In genomic region chr1:135700605-135701004, GRCm38 (mm10) we compare ENCODE assay signal across 8 mouse cellular contexts. TPM values are rescaled to one million over a fixed set of nuclear protein-coding genes. Genes with fewer than 3 reads are reported as not detected.
DNase-seq lines count a peak whose midpoint lies in the region; ATAC-seq and TF ChIP-seq lines count a peak whose summit lies in the region.

No protein-coding gene starts in this region.

- H3K27me3 ChIP-seq in heart, embryonic 11.5 days (ENCODE audit: control insufficient read depth, insufficient read depth, low read length), result no peaks in the 10 kb centered on the region
- no peaks in the 10 kb centered on the region for H3K27me3 ChIP-seq in kidney, adult 2 months (replicated peaks; ENCODE audit: control insufficient read depth, insufficient read depth, low read length)
- no peaks in the 10 kb centered on the region for H3K27me3 ChIP-seq in midbrain, postnatal 0 days (ENCODE audit: insufficient read depth, low read length)

- no peak for TF ChIP-seq POLR2A in kidney, adult 2 months (IDR thresholded peaks at IDR 0.05; ENCODE audit: low read depth, low read length)

- TF ChIP-seq CTCF in kidney, adult 2 months (conservative IDR thresholded peaks at IDR 0.05; ENCODE audit: insufficient read depth, insufficient read length, low read depth, low read length), result peak; percentile 85
- TF ChIP-seq CTCF in midbrain, postnatal 0 days (IDR thresholded peaks at IDR 0.05), result peak; percentile 97

- no peak overlapping the region for H3K27ac ChIP-seq in heart, embryonic 11.5 days (ENCODE audit: low read depth, low read length)
- H3K27ac ChIP-seq in kidney, adult 2 months (ENCODE audit: insufficient read depth, low read depth, low read length), result no peak overlapping the region
- H3K27ac ChIP-seq in midbrain, postnatal 0 days (ENCODE audit: low read depth, low read length), result no peak overlapping the region

- H3K9ac ChIP-seq in heart, embryonic 11.5 days (ENCODE audit: low read depth, low read length), result no peak overlapping the region
- no peak overlapping the region for H3K9ac ChIP-seq in midbrain, postnatal 0 days (replicated peaks; ENCODE audit: low read length, poor library complexity, severe bottlenecking)

- H3K9me3 ChIP-seq in heart, embryonic 11.5 days (replicated peaks; ENCODE audit: control insufficient read depth, low read length), result no peaks in the 10 kb centered on the region; the same call in 1 of the 2 replicates
- no peaks in the 10 kb centered on the region for H3K9me3 ChIP-seq in midbrain, postnatal 0 days (ENCODE audit: low read length)

- no peak for ATAC-seq in heart, embryonic 11.5 days (replicated peaks; ENCODE audit: insufficient number of reproducible peaks, low FRiP score, low TSS enrichment)
- ATAC-seq in midbrain, postnatal 0 days (ENCODE audit: low FRiP score), result peak; percentile 52; the same call in 1 of the 2 replicates

- no peak overlapping the region for H3K4me3 ChIP-seq in heart, embryonic 11.5 days (ENCODE audit: low read depth, low read length)
- H3K4me3 ChIP-seq in kidney, adult 2 months (ENCODE audit: insufficient read depth, low read depth, low read length), result no peak overlapping the region
- H3K4me3 ChIP-seq in midbrain, postnatal 0 days (ENCODE audit: low read depth, low read length), result no peak overlapping the region

- H3K4me1 ChIP-seq in heart, embryonic 11.5 days (ENCODE audit: control insufficient read depth, insufficient read depth, low read length), result peaks cover 12% of the 10 kb centered on the region; the same call in 1 of the 2 replicates
- H3K4me1 ChIP-seq in kidney, adult 2 months (ENCODE audit: control insufficient read depth, insufficient read depth, low read length), result no peaks in the 10 kb centered on the region
- H3K4me1 ChIP-seq in midbrain, postnatal 0 days (ENCODE audit: insufficient read depth, low read length), result peaks cover 5% of the 10 kb centered on the region; the same call in 1 of the 2 replicates

- H3K4me2 ChIP-seq in heart, embryonic 11.5 days, result no peak overlapping the region
- no peak overlapping the region for H3K4me2 ChIP-seq in midbrain, postnatal 0 days (ENCODE audit: low read depth, low read length, poor library complexity, severe bottlenecking)

- no peaks in the 10 kb centered on the region for H3K36me3 ChIP-seq in heart, embryonic 11.5 days (ENCODE audit: control insufficient read depth, insufficient read depth, low read length)
- H3K36me3 ChIP-seq in kidney, adult 2 months (ENCODE audit: control insufficient read depth, insufficient read depth, low read length), result no peaks in the 10 kb centered on the region
- H3K36me3 ChIP-seq in midbrain, postnatal 0 days (ENCODE audit: insufficient read depth, low read length), result no peaks in the 10 kb centered on the region

- WGBS in heart, embryonic 11.5 days (ENCODE audit: insufficient replicate concordance), result under 1% methylated on average over 7 of the region's 7 CpGs
- WGBS in kidney, adult 2 months, result 1% methylated on average over 7 of the region's 7 CpGs
- 2% methylated on average over 7 of the region's 7 CpGs for WGBS in midbrain, postnatal 0 days

- DNase-seq in heart, adult 18-20 months, result peak; percentile 78 to 93
- DNase-seq in cerebellum, postnatal 10 days, result peak; percentile 92 to 94
- DNase-seq in frontal cortex, postnatal 36 days (ENCODE audit: low spot score in 2 of 2), result peak; percentile 73 to 83
- peak; percentile 76 for DNase-seq in kidney, adult 2 months
- peak; percentile 88 for DNase-seq in liver
- peak; percentile 92 for DNase-seq in midbrain, postnatal 0 days (ENCODE audit: low spot score)
- peak; percentile 72 to 89 for DNase-seq in spleen, postnatal 4 days (ENCODE audit: low spot score in 2 of 2)

RNA-seq across cellular contexts. Expression of gene Csrp1, which starts 19.3 kb away (rescaled TPM):
- total RNA-seq in heart, adult 18-20 months (2021), result 10 to 100 TPM; 47.0 to 51.1 TPM
- polyA plus RNA-seq in heart, embryonic 11.5 days (2014; fragmentation: Nextera tagmentation; extraction: Ambion mirVana), result 183 and 209 TPM in 2 replicates
- 122 and 124 TPM in 2 replicates for polyA plus RNA-seq in kidney, adult 2 months (2012; rRNA removed)
- total RNA-seq in midbrain, postnatal 0 days (2014; rRNA removed), result 48.1 and 64.3 TPM in 2 replicates
- 21.6 and 25.1 TPM in 2 replicates for polyA plus RNA-seq in midbrain, postnatal 0 days (2015; fragmentation: Nextera tagmentation; extraction: Ambion mirVana)
